Mouse (Mus musculus): ENCODE measurements around the gene Cnp. TPM values are rescaled to one million over a fixed set of nuclear protein-coding genes. Genes with fewer than 3 reads are reported as not detected.
A peak's percentile ranks its signal among the peaks of the same experiment; 100 is the strongest.

Cnp gene
- polyA plus RNA-seq, 1 experiment = 10.2 TPM

- TF ChIP-seq MYOG (IDR thresholded peaks at IDR 0.05; ENCODE audit: control insufficient read depth, extremely low read depth, insufficient read length) = no peak
- no peak for TF ChIP-seq MYOD1 (IDR thresholded peaks at IDR 0.05; ENCODE audit: control insufficient read depth, insufficient read length, low read depth)
- TF ChIP-seq CTCF (IDR thresholded peaks at IDR 0.05; ENCODE audit: control insufficient read depth, insufficient read depth, insufficient read length) = no peak
- no peak for TF ChIP-seq CEBPB (IDR thresholded peaks at IDR 0.05; ENCODE audit: low read depth)
- TF ChIP-seq MAX (IDR thresholded peaks at IDR 0.05) = no peak
- no peak for TF ChIP-seq USF1 (IDR thresholded peaks at IDR 0.05; ENCODE audit: low read depth)
- TF ChIP-seq FOSL1 (IDR thresholded peaks at IDR 0.05; ENCODE audit: insufficient read depth, low read length, poor library complexity, severe bottlenecking) = no peak
- Histone ChIP-seq H3K4me3 (ENCODE audit: insufficient read depth, poor library complexity, severe bottlenecking) (no peak overlapping the region), H3ac (ENCODE audit: control insufficient read depth, insufficient read length, low read depth) (no peak overlapping the region), H3K79me3 (ENCODE audit: low read depth) (no peaks in the 10 kb centered on the region), H3K27me3 (ENCODE audit: control insufficient read depth, insufficient read depth, insufficient read length) (no peaks in the 10 kb centered on the region), H3K36me3 (ENCODE audit: control insufficient read depth, insufficient read depth) (no peaks in the 10 kb centered on the region), H3K79me2 (ENCODE audit: control insufficient read depth, insufficient read depth) (no peaks in the 10 kb centered on the region)
Observed at GRCm38 (mm10) chr11:100568692-100569091, 6.0 kb upstream of the Cnp start.

- no peak overlapping the region for H3ac ChIP-seq (ENCODE audit: control insufficient read depth, insufficient read length, low read depth)
- H3K27me3 ChIP-seq (ENCODE audit: control insufficient read depth, insufficient read depth, insufficient read length) = no peaks in the 10 kb centered on the region
- TF ChIP-seq MYOG (IDR thresholded peaks at IDR 0.05; ENCODE audit: control insufficient read depth, extremely low read depth, insufficient read length) (no peak), CTCF (IDR thresholded peaks at IDR 0.05; ENCODE audit: control insufficient read depth, insufficient read depth, insufficient read length) (no peak), FOSL1 (IDR thresholded peaks at IDR 0.05; ENCODE audit: insufficient read depth, low read length, poor library complexity, severe bottlenecking) (no peak), CEBPB (IDR thresholded peaks at IDR 0.05; ENCODE audit: low read depth) (no peak), MYOD1 (IDR thresholded peaks at IDR 0.05; ENCODE audit: control insufficient read depth, insufficient read length, low read depth) (no peak), MAX (IDR thresholded peaks at IDR 0.05) (no peak), USF1 (IDR thresholded peaks at IDR 0.05; ENCODE audit: low read depth) (no peak)
- H3K36me3 ChIP-seq (ENCODE audit: control insufficient read depth, insufficient read depth) = no peaks in the 10 kb centered on the region
- H3K4me3 ChIP-seq (ENCODE audit: insufficient read depth, poor library complexity, severe bottlenecking) = no peak overlapping the region
- no peaks in the 10 kb centered on the region for H3K79me2 ChIP-seq (ENCODE audit: control insufficient read depth, insufficient read depth)
- no peaks in the 10 kb centered on the region for H3K79me3 ChIP-seq (ENCODE audit: low read depth)
Observed at GRCm38 (mm10) chr11:100569789-100570188, 4.9 kb upstream of the Cnp start.

- no peaks in the 10 kb centered on the region for H3K79me2 ChIP-seq (ENCODE audit: control insufficient read depth, insufficient read depth)
- no peak overlapping the region for H3K4me3 ChIP-seq (ENCODE audit: insufficient read depth, poor library complexity, severe bottlenecking)
- H3K27me3 ChIP-seq (ENCODE audit: control insufficient read depth, insufficient read depth, insufficient read length) = no peaks in the 10 kb centered on the region
Observed at GRCm38 (mm10) chr11:100570430-100571201, 4.1 kb upstream of the Cnp start.

GRCm38 (mm10) chr11:100571202-100571567 lies 3.5 kb upstream of the Cnp start:
- no peaks in the 10 kb centered on the region for H3K79me3 ChIP-seq (ENCODE audit: low read depth)
- H3K4me3 ChIP-seq (ENCODE audit: insufficient read depth, poor library complexity, severe bottlenecking) = no peak overlapping the region
- no peaks in the 10 kb centered on the region for H3K79me2 ChIP-seq (ENCODE audit: control insufficient read depth, insufficient read depth)
- H3K27me3 ChIP-seq (ENCODE audit: control insufficient read depth, insufficient read depth, insufficient read length) = no peaks in the 10 kb centered on the region
- no peak overlapping the region for H3ac ChIP-seq (ENCODE audit: control insufficient read depth, insufficient read length, low read depth)
- H3K36me3 ChIP-seq (ENCODE audit: control insufficient read depth, insufficient read depth) = no peaks in the 10 kb centered on the region
- TF ChIP-seq MYOG (IDR thresholded peaks at IDR 0.05; ENCODE audit: control insufficient read depth, extremely low read depth, insufficient read length) (no peak), MAX (IDR thresholded peaks at IDR 0.05) (no peak), MYOD1 (IDR thresholded peaks at IDR 0.05; ENCODE audit: control insufficient read depth, insufficient read length, low read depth) (no peak), FOSL1 (IDR thresholded peaks at IDR 0.05; ENCODE audit: insufficient read depth, low read length, poor library complexity, severe bottlenecking) (no peak), CTCF (IDR thresholded peaks at IDR 0.05; ENCODE audit: control insufficient read depth, insufficient read depth, insufficient read length) (no peak), USF1 (IDR thresholded peaks at IDR 0.05; ENCODE audit: low read depth) (no peak), CEBPB (IDR thresholded peaks at IDR 0.05; ENCODE audit: low read depth) (no peak)

More at GRCm38 (mm10) chr11:100570430-100571201, 4.1 kb upstream of the Cnp start:
- Histone ChIP-seq H3ac (ENCODE audit: control insufficient read depth, insufficient read length, low read depth) (no peak overlapping the region), H3K79me3 (ENCODE audit: low read depth) (no peaks in the 10 kb centered on the region), H3K36me3 (ENCODE audit: control insufficient read depth, insufficient read depth) (no peaks in the 10 kb centered on the region)
- peak; percentile 49 for TF ChIP-seq CTCF (IDR thresholded peaks at IDR 0.05; ENCODE audit: control insufficient read depth, insufficient read depth, insufficient read length)
- TF ChIP-seq MYOD1 (IDR thresholded peaks at IDR 0.05; ENCODE audit: control insufficient read depth, insufficient read length, low read depth) = no peak

GRCm38 (mm10) chr11:100574188-100574587 lies 516 bp upstream of the Cnp start:
- Histone ChIP-seq H3K36me3 (ENCODE audit: control insufficient read depth, insufficient read depth) (peaks cover 11% of the 10 kb centered on the region), H3K27me3 (ENCODE audit: control insufficient read depth, insufficient read depth, insufficient read length) (no peaks in the 10 kb centered on the region), H3ac (ENCODE audit: control insufficient read depth, insufficient read length, low read depth) (no peak overlapping the region), H3K79me2 (ENCODE audit: control insufficient read depth, insufficient read depth) (no peaks in the 10 kb centered on the region), H3K4me3 (ENCODE audit: insufficient read depth, poor library complexity, severe bottlenecking) (no peak overlapping the region), H3K79me3 (ENCODE audit: low read depth) (no peaks in the 10 kb centered on the region)
- TF ChIP-seq USF1 (IDR thresholded peaks at IDR 0.05; ENCODE audit: low read depth) = no peak
- no peak for TF ChIP-seq FOSL1 (IDR thresholded peaks at IDR 0.05; ENCODE audit: insufficient read depth, low read length, poor library complexity, severe bottlenecking)

GRCm38 (mm10) chr11:100575484-100575855 lies 766 bp downstream of the Cnp start:
- peak overlapping the region; percentile 30 for H3ac ChIP-seq (ENCODE audit: control insufficient read depth, insufficient read length, low read depth)
- no peak for TF ChIP-seq MYOD1 (IDR thresholded peaks at IDR 0.05; ENCODE audit: control insufficient read depth, insufficient read length, low read depth)
- no peak for TF ChIP-seq CTCF (IDR thresholded peaks at IDR 0.05; ENCODE audit: control insufficient read depth, insufficient read depth, insufficient read length)
- TF ChIP-seq MAX (IDR thresholded peaks at IDR 0.05) = no peak
- no peak for TF ChIP-seq FOSL1 (IDR thresholded peaks at IDR 0.05; ENCODE audit: insufficient read depth, low read length, poor library complexity, severe bottlenecking)
- TF ChIP-seq CEBPB (IDR thresholded peaks at IDR 0.05; ENCODE audit: low read depth) = no peak
- TF ChIP-seq USF1 (IDR thresholded peaks at IDR 0.05; ENCODE audit: low read depth) = no peak
- no peak for TF ChIP-seq MYOG (IDR thresholded peaks at IDR 0.05; ENCODE audit: control insufficient read depth, extremely low read depth, insufficient read length)
- peaks cover 17% of the 10 kb centered on the region for H3K36me3 ChIP-seq (ENCODE audit: control insufficient read depth, insufficient read depth)
- H3K79me2 ChIP-seq (ENCODE audit: control insufficient read depth, insufficient read depth) = no peaks in the 10 kb centered on the region
- H3K4me3 ChIP-seq (ENCODE audit: insufficient read depth, poor library complexity, severe bottlenecking) = no peak overlapping the region
- H3K27me3 ChIP-seq (ENCODE audit: control insufficient read depth, insufficient read depth, insufficient read length) = no peaks in the 10 kb centered on the region
- no peaks in the 10 kb centered on the region for H3K79me3 ChIP-seq (ENCODE audit: low read depth)
